Mouse (Mus musculus): ENCODE measurements around the gene Mrgprg. TPM values are rescaled to one million over a fixed set of nuclear protein-coding genes. Genes with fewer than 3 reads are reported as not detected.

The Mrgprg gene
- polyA plus RNA-seq, 1 experiment from 2014 or later: not detected

DNA sequence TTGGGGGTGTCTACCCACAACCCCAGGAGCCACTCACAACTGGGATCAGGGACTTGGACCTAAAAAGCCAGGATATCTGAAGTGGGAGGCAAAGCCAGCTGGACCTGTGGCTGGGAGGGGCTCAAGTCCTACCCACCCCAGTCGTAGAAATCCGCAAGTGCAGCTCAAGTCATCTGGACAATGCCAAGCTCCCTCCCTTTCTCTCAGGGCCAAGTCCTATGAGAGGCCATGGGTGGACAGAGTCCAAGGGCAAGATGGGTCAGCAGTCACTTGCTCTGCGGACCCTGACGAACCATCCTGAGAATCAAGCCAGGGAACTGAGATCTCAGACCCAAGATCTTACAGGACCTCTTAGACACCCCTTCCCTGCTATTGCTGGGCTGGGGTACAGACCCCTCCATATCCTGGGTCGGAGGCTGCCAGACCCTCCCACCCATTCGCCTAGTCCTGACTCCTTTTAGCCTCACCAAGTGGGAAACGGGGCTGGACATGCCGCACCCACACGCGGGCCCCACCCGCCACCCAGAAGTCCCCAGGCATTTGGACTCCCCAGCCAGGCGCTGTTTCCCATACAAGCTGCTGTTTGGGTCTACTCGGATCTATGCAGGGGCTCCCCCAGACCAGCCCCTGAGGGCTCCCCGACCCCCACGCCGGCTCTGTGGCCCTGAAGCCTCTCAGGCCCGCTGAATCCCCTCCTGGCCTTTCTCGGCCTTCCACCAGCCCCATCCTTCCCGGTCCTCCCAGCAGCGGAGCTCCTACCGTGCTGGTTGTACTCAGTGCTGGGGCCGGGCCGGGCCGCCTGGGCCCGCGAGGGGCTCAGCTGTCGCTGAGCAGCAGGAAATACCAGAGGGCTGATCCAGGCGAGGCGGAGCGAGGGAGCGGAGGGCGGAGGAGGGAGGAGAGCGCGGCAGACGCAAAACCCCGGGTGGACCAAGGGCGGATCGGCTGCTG lies 27.0 kb downstream of the Mrgprg start:
- no peak for TF ChIP-seq CTCF (IDR thresholded peaks at IDR 0.05; ENCODE audit: low read depth)
- peak overlapping the region; percentile 83 for H3K9ac ChIP-seq (ENCODE audit: low read depth, low read length)
- peak; percentile 74 for ATAC-seq
- H3K4me3 ChIP-seq (ENCODE audit: low read depth, low read length): peak overlapping the region; percentile 70
- H3K4me1 ChIP-seq (replicated peaks; ENCODE audit: control insufficient read depth, insufficient read depth, low read length): peaks cover 9% of the 10 kb centered on the region; the same call in 1 of the 2 replicates
- WGBS: 4% methylated on average over 38 of the region's 38 CpGs
- no peaks in the 10 kb centered on the region for H3K27me3 ChIP-seq (replicated peaks; ENCODE audit: control insufficient read depth, insufficient read depth, low read length)
- peak overlapping the region; percentile 78 for H3K27ac ChIP-seq (ENCODE audit: low read depth, low read length)
- H3K9me3 ChIP-seq (ENCODE audit: control insufficient read depth): no peaks in the 10 kb centered on the region
- H3K36me3 ChIP-seq (ENCODE audit: control insufficient read depth, insufficient read depth): peaks cover 3% of the 10 kb centered on the region; the same call in 1 of the 2 replicates
- H3K4me2 ChIP-seq (replicated peaks; ENCODE audit: low read depth): peak overlapping the region; percentile 89

DNA sequence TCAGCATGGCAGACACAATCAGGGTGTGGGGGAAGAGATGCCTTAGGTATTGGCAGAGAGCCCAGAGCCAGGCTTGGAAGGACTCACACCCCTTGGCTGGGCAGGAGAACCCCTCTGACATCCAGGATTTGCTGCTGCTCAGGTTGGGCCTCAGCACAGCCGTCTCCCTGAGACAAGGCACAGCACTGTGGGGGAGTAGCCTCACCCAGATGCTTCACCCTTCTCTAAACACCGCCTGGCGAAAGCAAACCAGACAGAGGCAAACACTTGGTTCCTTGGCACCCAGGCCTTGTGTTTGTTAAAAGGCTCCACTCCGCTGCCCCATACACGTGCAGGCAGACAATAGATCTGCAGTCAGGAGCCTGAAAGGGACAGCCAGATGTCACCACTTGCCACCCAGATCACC lies 28.2 kb downstream of the Mrgprg start:
- 39% methylated on average over 5 of the region's 5 CpGs for WGBS
- TF ChIP-seq CTCF (IDR thresholded peaks at IDR 0.05; ENCODE audit: low read depth): no peak
- H3K27me3 ChIP-seq (replicated peaks; ENCODE audit: control insufficient read depth, insufficient read depth, low read length): no peaks in the 10 kb centered on the region
- peak; percentile 25; the same call in 1 of the 2 replicates for ATAC-seq
- H3K4me2 ChIP-seq (replicated peaks; ENCODE audit: low read depth): peak overlapping the region; percentile 89
- no peaks in the 10 kb centered on the region for H3K9me3 ChIP-seq (ENCODE audit: control insufficient read depth)
- H3K27ac ChIP-seq (ENCODE audit: low read depth, low read length): no peak overlapping the region; the same call in 1 of the 2 replicates
- peaks cover 3% of the 10 kb centered on the region; the same call in 1 of the 2 replicates for H3K36me3 ChIP-seq (ENCODE audit: control insufficient read depth, insufficient read depth)
- 0 out of 2 replicates have a peak overlapping the region, but pooled peaks have one; percentile 24 for H3K9ac ChIP-seq (ENCODE audit: low read depth, low read length)
- H3K4me1 ChIP-seq (replicated peaks; ENCODE audit: control insufficient read depth, insufficient read depth, low read length): peaks cover 9% of the 10 kb centered on the region; the same call in 1 of the 2 replicates
- peak overlapping the region; percentile 70; the same call in 1 of the 2 replicates for H3K4me3 ChIP-seq (ENCODE audit: low read depth, low read length)

DNA sequence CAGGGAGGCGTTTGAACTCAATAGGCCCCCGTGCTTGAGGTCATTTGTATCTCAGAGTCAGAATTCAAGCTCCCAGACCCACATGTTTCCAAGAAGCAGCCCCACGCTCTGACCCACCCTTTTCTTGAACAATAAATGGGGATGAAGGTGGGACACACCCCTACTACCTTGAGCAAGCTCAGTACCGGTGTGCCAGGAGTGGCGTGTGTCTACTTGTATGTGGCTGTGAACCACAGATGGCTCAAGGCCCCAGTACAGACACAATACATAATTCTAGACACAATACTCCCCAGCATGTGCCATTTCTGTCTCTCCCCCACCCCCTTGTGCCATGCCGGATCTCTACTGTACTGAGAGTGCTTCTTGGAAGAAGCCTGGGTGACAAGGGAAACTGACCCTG lies 28.6 kb downstream of the Mrgprg start:
- H3K9ac ChIP-seq (ENCODE audit: low read depth, low read length): 0 out of 2 replicates have a peak overlapping the region, but pooled peaks have one; percentile 24
- no peak for ATAC-seq

DNA sequence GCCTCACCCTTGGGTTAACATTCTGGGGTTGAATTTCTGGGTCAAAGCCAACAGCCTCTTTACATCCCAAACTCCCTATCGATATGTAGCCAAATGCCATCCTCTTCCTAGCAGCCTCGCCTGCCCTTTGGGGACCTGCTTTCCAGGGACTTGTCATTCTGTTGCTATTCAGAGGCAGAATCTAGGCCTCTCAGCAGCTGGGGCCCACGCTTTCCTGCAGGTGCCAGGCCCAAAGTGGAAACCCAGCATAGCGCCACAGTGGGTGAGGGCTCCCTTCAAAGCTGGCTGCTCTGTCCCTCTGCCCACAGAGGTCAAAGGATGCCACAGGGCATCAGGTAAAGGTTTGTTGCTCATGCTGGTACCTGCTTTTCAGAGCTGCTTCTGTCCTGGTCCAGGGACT lies 33.0 kb downstream of the Mrgprg start:
- no peak overlapping the region for H3K27ac ChIP-seq (ENCODE audit: low read depth, low read length)
- no peak overlapping the region for H3K4me2 ChIP-seq (replicated peaks; ENCODE audit: low read depth)
- no peak overlapping the region for H3K4me3 ChIP-seq (ENCODE audit: low read depth, low read length)
- peaks cover 6% of the 10 kb centered on the region; the same call in 1 of the 2 replicates for H3K4me1 ChIP-seq (replicated peaks; ENCODE audit: control insufficient read depth, insufficient read depth, low read length)
- peaks cover 3% of the 10 kb centered on the region; the same call in 1 of the 2 replicates for H3K36me3 ChIP-seq (ENCODE audit: control insufficient read depth, insufficient read depth)
- no peaks in the 10 kb centered on the region for H3K27me3 ChIP-seq (replicated peaks; ENCODE audit: control insufficient read depth, insufficient read depth, low read length)
- no peak for TF ChIP-seq CTCF (IDR thresholded peaks at IDR 0.05; ENCODE audit: low read depth)
- ATAC-seq: no peak
- H3K9me3 ChIP-seq (ENCODE audit: control insufficient read depth): no peaks in the 10 kb centered on the region
- H3K9ac ChIP-seq (ENCODE audit: low read depth, low read length): no peak overlapping the region
- WGBS: 92% methylated on average over 4 of the region's 4 CpGs

More for the DNA sequence above, 28.6 kb downstream of the Mrgprg start:
- no peak for TF ChIP-seq CTCF (IDR thresholded peaks at IDR 0.05; ENCODE audit: low read depth)
- Histone ChIP-seq H3K9me3 (ENCODE audit: control insufficient read depth) (no peaks in the 10 kb centered on the region), H3K4me3 (ENCODE audit: low read depth, low read length) (no peak overlapping the region), H3K4me1 (replicated peaks; ENCODE audit: control insufficient read depth, insufficient read depth, low read length) (peaks cover 9% of the 10 kb centered on the region; the same call in 1 of the 2 replicates), H3K27me3 (replicated peaks; ENCODE audit: control insufficient read depth, insufficient read depth, low read length) (no peaks in the 10 kb centered on the region), H3K27ac (ENCODE audit: low read depth, low read length) (no peak overlapping the region; the same call in 1 of the 2 replicates), H3K36me3 (ENCODE audit: control insufficient read depth, insufficient read depth) (peaks cover 3% of the 10 kb centered on the region; the same call in 1 of the 2 replicates), H3K4me2 (replicated peaks; ENCODE audit: low read depth) (peak overlapping the region; percentile 89)
- WGBS: 34% methylated on average over 6 of the region's 6 CpGs

DNA sequence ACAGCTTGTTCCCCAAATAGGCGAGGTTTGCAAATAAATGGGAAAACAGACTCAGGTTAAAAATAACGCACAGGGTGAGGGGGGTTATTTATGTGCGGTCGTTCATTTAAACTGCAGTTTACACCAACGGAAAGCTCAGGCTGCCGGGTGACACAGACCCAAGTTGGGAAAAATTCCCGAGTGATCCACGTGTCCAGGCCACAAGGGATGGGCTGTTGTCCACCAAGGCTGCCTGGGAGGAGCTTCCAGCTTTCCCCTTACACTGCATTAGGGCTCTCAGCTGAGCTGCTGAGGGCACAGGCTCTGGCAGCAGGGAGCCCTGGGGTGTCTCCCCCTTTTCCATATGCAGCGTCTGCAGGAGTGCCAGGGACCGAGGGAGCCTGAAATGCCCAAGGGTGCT lies 36.9 kb downstream of the Mrgprg start:
- Histone ChIP-seq H3K9ac (ENCODE audit: low read depth, low read length) (no peak overlapping the region), H3K4me1 (replicated peaks; ENCODE audit: control insufficient read depth, insufficient read depth, low read length) (no peaks in the 10 kb centered on the region), H3K36me3 (ENCODE audit: control insufficient read depth, insufficient read depth) (peaks cover under 1% of the 10 kb centered on the region; the same call in 1 of the 2 replicates), H3K4me2 (replicated peaks; ENCODE audit: low read depth) (no peak overlapping the region), H3K9me3 (ENCODE audit: control insufficient read depth) (no peaks in the 10 kb centered on the region), H3K27ac (ENCODE audit: low read depth, low read length) (no peak overlapping the region), H3K27me3 (replicated peaks; ENCODE audit: control insufficient read depth, insufficient read depth, low read length) (no peaks in the 10 kb centered on the region), H3K4me3 (ENCODE audit: low read depth, low read length) (no peak overlapping the region)
- no peak for ATAC-seq
- no peak for TF ChIP-seq CTCF (IDR thresholded peaks at IDR 0.05; ENCODE audit: low read depth)
- 67% methylated on average over 10 of the region's 10 CpGs for WGBS

DNA sequence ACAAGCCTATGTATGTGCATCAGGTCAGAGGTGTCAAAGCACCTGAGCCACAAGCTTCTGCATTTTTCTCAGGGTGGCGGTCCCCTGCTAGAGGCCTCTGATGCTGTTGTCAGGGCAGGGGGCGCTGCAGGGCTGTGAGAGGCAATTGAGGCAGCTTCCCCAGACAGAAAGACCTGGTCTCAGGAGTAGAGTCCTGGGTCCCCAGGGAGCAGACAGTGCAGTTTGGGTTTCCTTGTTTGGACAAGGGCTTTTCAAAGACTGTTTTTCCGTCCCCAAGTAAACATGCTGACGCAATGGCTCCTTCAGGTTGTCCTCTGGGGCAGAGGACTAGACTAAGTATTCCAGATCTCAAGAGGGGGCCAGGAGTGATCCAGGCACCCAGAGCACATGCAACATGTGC lies 40.4 kb downstream of the Mrgprg start:
- Histone ChIP-seq H3K4me3 (ENCODE audit: low read depth, low read length) (no peak overlapping the region), H3K27me3 (replicated peaks; ENCODE audit: control insufficient read depth, insufficient read depth, low read length) (no peaks in the 10 kb centered on the region), H3K9me3 (ENCODE audit: control insufficient read depth) (no peaks in the 10 kb centered on the region), H3K27ac (ENCODE audit: low read depth, low read length) (no peak overlapping the region), H3K36me3 (ENCODE audit: control insufficient read depth, insufficient read depth) (no peaks in the 10 kb centered on the region), H3K4me2 (replicated peaks; ENCODE audit: low read depth) (no peak overlapping the region), H3K9ac (ENCODE audit: low read depth, low read length) (no peak overlapping the region), H3K4me1 (replicated peaks; ENCODE audit: control insufficient read depth, insufficient read depth, low read length) (no peaks in the 10 kb centered on the region; the same call in 1 of the 2 replicates)
- no peak for ATAC-seq
- TF ChIP-seq CTCF (IDR thresholded peaks at IDR 0.05; ENCODE audit: low read depth): peak; percentile 39
- WGBS: 68% methylated on average over 4 of the region's 4 CpGs
